Mouse (Mus musculus) hindbrain, embryonic 12.5 days (tissue): ENCODE measurements around the gene Lypla2. TPM values are rescaled to one million over a fixed set of nuclear protein-coding genes. Genes with fewer than 3 reads are reported as not detected.
"Not testable (repeated sequence)": the region's sequence is repeated elsewhere in the genome, so short reads cannot be mapped to it uniquely, and the experiment has no call there.

Experiments
- ATAC-seq: fragments of 200-750 bp; cut with Nextera tagmentation; 2 replicates; pipeline ENCODE4 v1.8.0; 2017; ENCODE audit warnings: moderate TSS enrichment; ENCODE audit not compliant: low FRiP score
- H3K27ac ChIP-seq: fragments of 300-500 bp; sonication (generic); 2 replicates; pipeline ENCODE4 v1.5.1; 2016; ENCODE audit warnings: mild to moderate bottlenecking
- H3K27me3 ChIP-seq: fragments of 300-500 bp; sonication (generic); 2 replicates; pipeline ENCODE4 v1.6.1; 2016; ENCODE audit warnings: mild to moderate bottlenecking
- H3K36me3 ChIP-seq: fragments of 300-500 bp; sonication (generic); 2 replicates; pipeline ENCODE4 v1.6.1; 2016; ENCODE audit warnings: mild to moderate bottlenecking
- H3K4me1 ChIP-seq: fragments of 300-500 bp; sonication (generic); 2 replicates; pipeline ENCODE4 v1.6.1; 2016
- H3K4me2 ChIP-seq: fragments of 300-500 bp; sonication (generic); replicated peaks from 2 replicates; pipeline ENCODE4 v1.6.1; 2016; ENCODE audit warnings: mild to moderate bottlenecking
- H3K4me3 ChIP-seq: fragments of 300-500 bp; sonication (generic); 2 replicates; pipeline ENCODE4 v1.5.1; 2016; ENCODE audit warnings: mild to moderate bottlenecking
- H3K9ac ChIP-seq: fragments of 300-500 bp; sonication (generic); 2 replicates; pipeline ENCODE4 v1.6.1; 2016; ENCODE audit warnings: mild to moderate bottlenecking, moderate library complexity
- H3K9me3 ChIP-seq: fragments of 300-500 bp; sonication (generic); replicated peaks from 2 replicates; pipeline ENCODE4 v1.6.1; 2016; ENCODE audit warnings: mild to moderate bottlenecking
- WGBS: fragments of 180-500 bp; shearing (Covaris S2); methylation state at CpG from one replicate; pipeline ENCODE4 v1.1.7; 2016; 5-methylcytosine and 5-hydroxymethylcytosine counted together
- polyA plus RNA-seq: library from polyadenylated mRNA; unstranded; fragments of >200 nt; fragmentation: Nextera tagmentation; extraction: Ambion mirVana; gene quantifications from 2 replicates; pipeline ENCODE4 v1.2.1, GENCODE M21; 2016

Lypla2 gene
- polyA plus RNA-seq, 1 experiment from 2014 or later = 167 TPM

DNA sequence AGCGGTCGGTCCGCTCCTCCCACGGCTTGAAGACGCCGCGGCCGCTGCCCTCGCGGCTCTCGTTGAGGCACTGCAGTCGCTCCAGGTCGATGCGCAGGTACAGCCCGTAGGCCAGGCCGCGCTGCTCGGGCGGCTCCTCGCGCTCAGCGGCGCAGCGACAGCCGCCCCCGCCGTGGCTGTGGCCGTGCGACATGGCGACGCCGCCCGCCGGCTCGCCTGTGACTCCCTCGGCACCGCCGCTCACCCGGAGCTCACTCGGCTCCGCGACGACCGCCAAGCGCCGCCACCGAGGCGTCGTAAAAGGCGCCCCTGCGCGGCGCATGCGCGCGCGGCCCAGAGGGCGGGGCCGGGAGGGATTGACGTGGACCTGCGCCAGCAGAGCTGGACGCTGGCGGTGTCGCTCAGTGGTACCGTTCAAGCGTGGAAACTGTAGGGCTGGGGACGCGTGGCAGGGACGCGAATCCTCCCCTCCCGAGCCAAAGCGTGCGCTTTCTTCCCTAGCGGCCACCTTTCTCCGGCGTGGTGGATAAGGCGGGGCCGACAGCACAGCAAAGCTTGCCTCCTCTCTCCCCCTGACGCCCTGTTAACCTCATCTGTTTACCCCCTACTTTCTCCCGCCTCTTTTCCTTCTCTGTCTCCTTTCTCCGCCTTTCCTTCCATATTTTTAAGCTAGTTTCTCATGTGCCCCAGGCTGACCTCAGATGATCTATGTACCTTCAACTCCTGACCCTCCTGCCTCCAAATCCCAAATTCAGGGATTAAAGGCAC lies 14.7 kb upstream of the Lypla2 start, which contains the start of gene Pithd1:
Gene Pithd1 (minus strand): TSS at position 322 of the 768 bp plus-strand sequence.
- Histone ChIP-seq H3K4me1 (peaks cover 22% of the 10 kb centered on the region), H3K9me3 (no peaks in the 10 kb centered on the region), H3K36me3 (peaks cover 26% of the 10 kb centered on the region), H3K4me2 (peak within 1 kb of the TSS; percentile 94), H3K27me3 (no peaks in the 10 kb centered on the region), H3K4me3 (peak within 1 kb of the TSS; percentile 93), H3K9ac (peak within 1 kb of the TSS; percentile 95), H3K27ac (peak within 1 kb of the TSS; percentile 85)
- peak; percentile 89 for ATAC-seq
- WGBS = under 1% methylated on average over 74 of the region's 81 CpGs

DNA sequence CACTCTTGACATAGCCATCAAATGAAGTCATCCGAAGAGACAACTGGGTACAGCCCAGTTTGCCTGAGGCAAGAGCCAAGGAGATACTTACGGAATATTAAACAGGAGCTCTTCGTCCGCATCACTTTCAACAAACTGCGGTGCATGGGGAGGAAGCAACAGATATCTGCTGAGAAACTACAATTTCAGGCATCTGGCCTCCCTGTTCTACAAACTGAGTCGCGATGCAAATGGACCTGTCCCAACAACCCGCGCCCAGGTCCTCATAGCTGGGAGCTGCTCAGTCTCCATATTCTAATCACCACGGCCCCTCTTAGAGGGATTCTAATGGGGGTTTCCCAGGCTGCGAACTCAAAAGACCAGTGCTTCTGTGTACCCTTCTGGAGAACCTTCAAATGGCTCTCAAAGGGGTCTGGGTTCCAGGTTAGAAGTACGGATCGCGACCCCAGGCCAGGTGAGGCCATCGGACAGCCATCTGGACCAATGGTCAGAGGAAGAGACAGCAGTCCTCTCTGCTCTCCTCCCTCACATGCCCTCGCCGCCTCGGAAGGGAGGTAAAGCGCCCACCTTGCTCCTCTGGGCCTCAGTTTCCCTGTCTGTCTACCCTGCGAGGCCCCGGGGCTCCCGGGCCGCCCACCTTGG lies 14.0 kb upstream of the Lypla2 start:
- WGBS = 8% methylated on average over 23 of the region's 23 CpGs
- Histone ChIP-seq H3K4me3 (peak overlapping the region; percentile 93), H3K36me3 (peaks cover 29% of the 10 kb centered on the region), H3K27ac (peak overlapping the region; percentile 85), H3K9me3 (no peaks in the 10 kb centered on the region), H3K27me3 (no peaks in the 10 kb centered on the region), H3K4me2 (peak overlapping the region; percentile 94), H3K4me1 (peaks cover 22% of the 10 kb centered on the region), H3K9ac (peak overlapping the region; percentile 95)
- peak; percentile 30; the same call in 1 of the 2 replicates for ATAC-seq

DNA sequence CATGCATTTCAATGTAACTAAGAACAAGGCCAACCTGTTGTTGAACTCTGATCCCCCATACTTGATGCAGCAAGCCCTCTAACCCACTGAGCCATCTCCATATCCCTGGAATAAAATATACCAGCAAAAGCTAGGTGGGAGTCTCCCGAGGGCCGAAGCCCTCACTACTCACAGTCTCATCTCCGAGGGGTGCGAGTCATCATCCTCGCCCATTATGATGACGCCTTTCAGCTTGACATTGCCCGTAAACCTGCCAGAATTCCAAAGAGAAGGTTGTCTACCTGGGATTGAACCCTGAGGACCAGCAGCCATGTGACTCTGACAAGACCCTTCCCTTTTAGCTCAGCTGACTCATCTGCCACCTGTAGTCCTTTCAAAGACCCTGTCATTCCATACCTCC lies 13.3 kb upstream of the Lypla2 start:
- Histone ChIP-seq H3K9ac (peak overlapping the region; percentile 95), H3K9me3 (no peaks in the 10 kb centered on the region), H3K4me2 (peak overlapping the region; percentile 94), H3K27me3 (no peaks in the 10 kb centered on the region), H3K4me3 (peak overlapping the region; percentile 93), H3K27ac (no peak overlapping the region), H3K36me3 (peaks cover 32% of the 10 kb centered on the region), H3K4me1 (peaks cover 22% of the 10 kb centered on the region)
- whole genome bisulfite sequencing = 95% methylated on average over 7 of the region's 7 CpGs
- no peak for ATAC-seq

DNA sequence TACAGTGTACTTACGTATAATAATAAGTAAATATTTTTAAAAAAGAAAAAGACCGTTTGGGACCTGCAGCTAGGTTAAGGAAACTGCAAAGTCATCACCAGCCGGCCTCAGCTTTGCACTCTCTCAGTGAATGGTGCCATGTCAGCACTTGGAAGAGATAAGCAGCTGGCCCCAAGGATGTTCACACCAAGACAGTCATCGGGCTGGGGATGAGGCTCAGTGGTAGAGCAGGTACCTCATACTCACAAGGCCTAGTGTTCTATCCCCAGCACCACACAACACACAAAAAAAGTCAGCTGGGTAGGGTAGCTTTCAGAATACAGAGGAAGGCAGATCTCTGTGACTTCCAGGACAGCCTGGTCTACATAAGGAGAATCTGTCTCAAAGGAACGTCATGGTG lies 12.8 kb upstream of the Lypla2 start:
- ATAC-seq = no peak
- H3K4me1 ChIP-seq = peaks cover 22% of the 10 kb centered on the region
- H3K9ac ChIP-seq = no peak overlapping the region; the same call in 1 of the 2 replicates
- H3K4me2 ChIP-seq = no peak overlapping the region
- no peak overlapping the region for H3K4me3 ChIP-seq
- H3K9me3 ChIP-seq = no peaks in the 10 kb centered on the region
- no peak overlapping the region for H3K27ac ChIP-seq
- no peaks in the 10 kb centered on the region for H3K27me3 ChIP-seq
- WGBS = 98% methylated on average over 5 of the region's 5 CpGs
- peaks cover 32% of the 10 kb centered on the region for H3K36me3 ChIP-seq

DNA sequence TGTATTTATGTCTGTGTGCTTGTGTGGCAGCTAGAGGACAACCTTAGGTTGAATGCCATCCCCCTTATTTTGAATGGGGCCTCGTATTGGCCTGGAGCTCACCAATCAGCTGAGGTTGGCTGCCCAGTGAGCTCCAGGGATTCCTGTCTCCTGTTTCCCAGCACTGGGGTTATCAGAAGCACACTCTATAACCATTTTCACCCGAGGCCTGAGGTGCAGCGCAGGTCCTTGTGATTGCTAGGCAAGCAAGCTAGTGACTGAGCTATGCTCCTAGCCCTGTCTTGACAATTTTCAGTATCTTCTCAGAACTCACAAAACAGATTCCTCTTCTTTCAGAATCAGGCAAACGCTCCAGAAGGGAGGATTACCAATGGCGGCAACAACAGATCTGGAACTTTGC lies 12.1 kb upstream of the Lypla2 start:
- H3K36me3 ChIP-seq = peaks cover 32% of the 10 kb centered on the region
- no peak overlapping the region for H3K9ac ChIP-seq
- 91% methylated on average over 5 of the region's 5 CpGs for WGBS
- no peak overlapping the region for H3K4me3 ChIP-seq
- H3K27ac ChIP-seq = no peak overlapping the region
- no peaks in the 10 kb centered on the region for H3K9me3 ChIP-seq
- H3K27me3 ChIP-seq = no peaks in the 10 kb centered on the region
- H3K4me1 ChIP-seq = peaks cover 22% of the 10 kb centered on the region
- no peak overlapping the region for H3K4me2 ChIP-seq
- ATAC-seq = no peak

DNA sequence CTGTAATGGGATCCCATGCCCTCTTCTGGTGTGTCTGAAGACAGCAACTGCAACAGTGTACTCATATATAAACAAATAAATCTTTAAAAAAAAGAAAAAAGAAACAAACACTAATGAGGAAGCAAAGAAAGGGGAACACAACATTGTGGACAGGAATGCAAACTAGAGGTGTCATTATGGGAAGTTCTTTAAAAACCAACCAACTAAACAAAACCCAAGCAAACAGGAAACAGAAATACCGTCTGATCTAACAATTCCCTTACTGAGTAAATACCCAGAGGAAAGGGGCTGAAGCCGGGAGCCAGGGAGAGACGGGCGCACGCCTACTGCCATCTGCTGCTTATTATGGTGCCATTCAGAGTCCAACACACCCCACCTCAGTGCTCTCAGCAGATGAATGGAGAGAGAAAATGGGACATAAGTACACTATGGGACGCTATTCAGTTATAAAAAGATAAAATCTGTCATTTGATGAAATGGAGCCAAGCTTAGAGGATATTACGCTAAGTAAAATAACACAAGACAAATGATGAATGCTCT lies 9.2 kb upstream of the Lypla2 start:
- H3K4me3 ChIP-seq = no peak overlapping the region
- H3K27ac ChIP-seq = no peak overlapping the region
- WGBS = 77% methylated on average over 7 of the region's 7 CpGs
- no peaks in the 10 kb centered on the region for H3K27me3 ChIP-seq
- peaks cover 15% of the 10 kb centered on the region for H3K4me1 ChIP-seq
- no peaks in the 10 kb centered on the region for H3K9me3 ChIP-seq
- no peak overlapping the region for H3K4me2 ChIP-seq
- no peak for ATAC-seq
- peaks cover 43% of the 10 kb centered on the region for H3K36me3 ChIP-seq
- H3K9ac ChIP-seq = no peak overlapping the region

DNA sequence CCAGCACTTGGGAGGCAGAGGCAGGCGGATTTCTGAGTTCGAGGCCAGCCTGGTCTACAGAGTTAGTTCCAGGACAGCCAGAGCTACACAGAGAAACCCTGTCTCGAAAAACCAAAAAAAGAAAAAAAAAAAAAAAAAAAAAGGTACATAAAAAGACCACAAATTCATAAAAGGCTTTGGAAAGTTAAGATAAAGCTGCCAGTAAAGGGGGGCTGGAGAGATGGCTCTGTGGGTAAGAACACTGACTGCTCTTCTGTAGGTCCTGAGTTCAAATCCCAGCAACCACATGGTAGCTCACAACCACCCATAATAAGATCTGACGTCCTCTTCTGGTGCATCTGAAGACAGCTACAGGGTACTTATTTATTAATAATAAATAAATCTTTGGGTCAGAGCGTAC lies 7.8 kb upstream of the Lypla2 start:
- not testable (repeated sequence) for H3K27ac ChIP-seq, H3K9ac ChIP-seq, H3K4me1 ChIP-seq, H3K4me2 ChIP-seq, H3K27me3 ChIP-seq, ATAC-seq, H3K4me3 ChIP-seq, H3K9me3 ChIP-seq
- H3K36me3 ChIP-seq = peaks cover 55% of the 10 kb centered on the region
- 98% methylated on average over 5 of the region's 5 CpGs for whole genome bisulfite sequencing

DNA sequence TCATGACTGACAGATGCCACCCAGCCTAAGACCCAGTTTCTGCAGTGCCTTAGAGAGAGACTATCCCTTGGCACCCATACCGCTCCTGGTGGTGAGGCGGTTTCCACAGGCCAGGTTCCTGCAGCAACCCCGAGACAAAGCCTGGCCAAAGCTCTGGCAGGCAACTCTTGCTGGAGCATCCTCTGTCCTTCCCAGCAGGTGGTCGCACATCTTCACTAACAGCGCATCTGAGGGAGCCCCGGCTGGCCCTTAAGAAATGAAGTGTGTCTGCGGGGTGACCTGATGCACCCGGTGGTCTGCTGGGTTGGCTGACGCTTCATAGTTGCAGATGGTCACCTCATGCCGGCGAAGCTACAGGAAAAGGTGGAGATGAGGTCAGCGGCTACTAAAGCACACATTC lies 3.7 kb upstream of the Lypla2 start:
- no peak for ATAC-seq
- H3K9ac ChIP-seq = no peak overlapping the region
- no peak overlapping the region for H3K4me2 ChIP-seq
- H3K36me3 ChIP-seq = peaks cover 39% of the 10 kb centered on the region
- H3K27ac ChIP-seq = no peak overlapping the region
- 91% methylated on average over 12 of the region's 12 CpGs for WGBS
- H3K4me1 ChIP-seq = peaks cover 12% of the 10 kb centered on the region
- no peak overlapping the region for H3K4me3 ChIP-seq
- H3K9me3 ChIP-seq = no peaks in the 10 kb centered on the region
- no peaks in the 10 kb centered on the region for H3K27me3 ChIP-seq

DNA sequence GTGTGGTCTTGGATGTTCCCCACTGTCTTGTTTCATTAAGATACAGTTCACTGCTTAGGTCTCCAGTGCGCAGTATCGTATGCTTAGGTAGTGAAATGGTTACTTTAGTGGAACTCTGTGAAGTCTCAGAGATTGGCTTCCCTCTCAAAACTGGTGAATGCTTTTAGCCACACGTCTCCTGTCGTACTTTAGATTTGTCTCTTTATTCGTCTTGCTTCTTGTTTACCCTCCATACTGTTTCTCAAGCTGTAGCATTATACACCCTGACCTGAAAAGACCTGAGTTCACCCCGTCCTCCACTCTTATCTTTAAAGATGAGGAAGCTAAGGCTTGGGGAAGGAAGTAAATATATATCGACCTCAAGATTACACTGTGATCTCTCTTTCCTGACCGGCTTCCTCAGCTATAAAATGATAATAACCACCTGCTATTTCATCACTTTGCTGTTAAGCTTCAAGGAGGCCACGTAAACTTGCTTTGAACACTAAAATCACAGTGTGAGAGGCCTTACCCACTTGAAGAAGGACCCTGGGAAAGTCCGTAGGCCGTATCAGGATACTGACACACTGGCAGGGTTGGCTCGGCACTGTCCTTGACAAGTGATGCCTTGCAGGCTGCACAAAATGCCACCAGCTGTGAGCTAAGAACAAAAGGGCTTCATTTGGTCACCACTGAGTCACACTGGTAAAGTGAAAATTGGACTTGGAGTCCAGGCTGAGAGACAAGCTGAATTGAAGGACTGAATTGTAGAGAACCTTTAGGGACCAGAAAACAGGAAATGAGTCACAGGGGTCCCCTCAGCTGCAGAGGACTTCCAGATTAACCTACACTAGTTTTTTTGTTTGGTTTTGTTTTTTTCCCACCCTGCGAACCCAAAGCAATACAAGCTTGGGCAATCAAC lies 735 bp upstream of the Lypla2 start:
- H3K27me3 ChIP-seq = no peaks in the 10 kb centered on the region
- H3K4me3 ChIP-seq = peak overlapping the region; percentile 86
- ATAC-seq = no peak
- 76% methylated on average over 13 of the region's 13 CpGs for WGBS
- peak overlapping the region; percentile 88 for H3K4me2 ChIP-seq
- H3K27ac ChIP-seq = 0 out of 2 replicates have a peak overlapping the region, but pooled peaks have one; percentile 23
- peaks cover 29% of the 10 kb centered on the region for H3K4me1 ChIP-seq
- H3K36me3 ChIP-seq = peaks cover 57% of the 10 kb centered on the region
- H3K9ac ChIP-seq = peak overlapping the region; percentile 91
- H3K9me3 ChIP-seq = no peaks in the 10 kb centered on the region

DNA sequence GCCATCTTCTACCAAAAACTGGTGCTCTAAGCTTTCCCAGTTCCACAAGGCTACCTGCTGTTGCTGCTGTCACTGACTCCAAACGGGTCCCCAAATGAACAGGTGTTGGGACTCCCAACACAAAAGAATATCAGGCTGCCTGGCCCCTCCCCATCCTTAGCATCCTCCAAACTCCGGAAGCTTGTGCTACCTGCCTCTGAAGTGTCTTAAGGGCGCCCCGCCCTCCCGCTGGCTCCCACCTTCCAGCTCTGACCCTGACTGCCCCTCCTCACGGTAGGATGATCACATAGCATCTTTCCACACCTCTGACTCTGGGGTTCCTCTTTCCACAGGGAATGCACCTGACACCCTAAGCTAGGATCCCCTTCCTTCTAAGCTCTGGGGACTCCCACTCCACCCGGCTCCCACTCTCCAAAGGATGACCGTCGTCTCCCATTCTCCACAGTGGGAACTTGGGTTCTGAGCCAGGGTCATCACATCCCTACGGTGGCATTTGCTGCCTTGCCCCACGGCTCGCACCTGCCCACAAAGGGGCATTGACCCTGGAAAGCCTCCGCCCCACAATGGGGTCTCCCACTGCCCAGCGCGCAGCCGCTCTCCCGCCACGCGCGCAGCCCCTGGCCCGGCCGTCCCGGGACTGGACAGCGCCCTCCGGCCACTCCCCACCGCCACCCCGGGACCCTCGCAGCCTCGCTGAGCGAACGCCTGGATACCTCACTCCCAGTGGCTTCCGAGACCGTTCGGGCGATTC lies 446 bp downstream of the Lypla2 start:
- Histone ChIP-seq H3K27me3 (no peaks in the 10 kb centered on the region), H3K9me3 (no peaks in the 10 kb centered on the region), H3K4me3 (peak overlapping the region; percentile 86), H3K9ac (peak overlapping the region; percentile 91), H3K36me3 (peaks cover 65% of the 10 kb centered on the region), H3K4me1 (peaks cover 29% of the 10 kb centered on the region), H3K4me2 (peak overlapping the region; percentile 88), H3K27ac (peak overlapping the region; percentile 79)
- ATAC-seq = peak; percentile 63
- WGBS = 1% methylated on average over 35 of the region's 35 CpGs

DNA sequence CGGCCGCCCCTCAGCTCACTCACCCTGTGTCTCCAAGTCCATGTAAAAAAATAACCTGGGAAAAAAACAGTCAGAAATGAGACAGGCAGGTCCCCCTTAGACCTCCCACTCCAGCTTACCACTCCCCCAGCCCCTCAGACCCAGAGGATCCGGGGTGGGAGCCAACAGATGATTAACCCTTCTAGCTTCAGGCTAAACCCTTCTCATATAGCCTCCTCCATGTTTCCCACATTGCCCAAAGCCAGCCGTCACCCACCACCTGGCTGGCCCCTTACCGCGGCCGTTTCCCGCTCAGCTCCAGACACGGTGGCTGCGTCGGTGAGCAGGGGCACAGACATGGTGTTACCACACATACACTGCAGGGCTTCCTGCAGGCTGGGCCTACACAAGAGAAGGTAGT lies 1.8 kb downstream of the Lypla2 start:
- Histone ChIP-seq H3K27me3 (no peaks in the 10 kb centered on the region; the same call in 1 of the 2 replicates), H3K4me2 (no peak overlapping the region), H3K4me3 (no peak overlapping the region), H3K36me3 (peaks cover 65% of the 10 kb centered on the region), H3K9me3 (no peaks in the 10 kb centered on the region), H3K4me1 (peaks cover 29% of the 10 kb centered on the region), H3K9ac (no peak overlapping the region; the same call in 1 of the 2 replicates), H3K27ac (no peak overlapping the region)
- 87% methylated on average over 11 of the region's 11 CpGs for WGBS
- ATAC-seq = no peak
